Mouse (Mus musculus) forebrain, embryonic 14.5 days (tissue): ENCODE data around the gene Btbd1. TPM values are rescaled to one million over a fixed set of nuclear protein-coding genes. Genes with fewer than 3 reads are reported as not detected.
"Not testable (repeated sequence)": the region's sequence is repeated elsewhere in the genome, so short reads cannot be mapped to it uniquely, and the experiment has no call there.

ENCODE experiments used
- ATAC-seq: fragments of 200-750 bp; cut with Nextera tagmentation; 2 replicates; pipeline ENCODE4 v1.8.0; 2017; ENCODE audit warnings: mild to moderate bottlenecking, moderate library complexity
- DNase-seq: peaks from one replicate; pipeline ENCODE4 v3.0.0-alpha.2; 2015; ENCODE audit warnings: low spot score
- H3K27ac ChIP-seq: fragments of 300-500 bp; sonication (generic); 2 replicates; pipeline ENCODE4 v1.5.1; 2014; ENCODE audit warnings: low read depth, mild to moderate bottlenecking, control low read depth, low read length, moderate library complexity
- H3K27me3 ChIP-seq: fragments of 300-500 bp; sonication (generic); replicated peaks from 2 replicates; pipeline ENCODE4 v1.6.1; 2014; ENCODE audit warnings: low read length, control low read depth, mixed read lengths; ENCODE audit not compliant: control insufficient read depth, insufficient read depth
- H3K36me3 ChIP-seq: fragments of 300-500 bp; sonication (generic); 2 replicates; pipeline ENCODE4 v1.6.1; 2014; ENCODE audit warnings: low read length, control low read depth; ENCODE audit not compliant: control insufficient read depth, insufficient read depth
- H3K4me1 ChIP-seq: fragments of 300-500 bp; sonication (generic); 2 replicates; pipeline ENCODE4 v1.6.1; 2014; ENCODE audit warnings: antibody characterized with exemption, low read length, control low read depth; ENCODE audit not compliant: control insufficient read depth, insufficient read depth
- H3K4me2 ChIP-seq: fragments of 300-500 bp; sonication (generic); 2 replicates; pipeline ENCODE4 v1.6.1; 2014; ENCODE audit warnings: mild to moderate bottlenecking, control low read depth, low read length
- H3K4me3 ChIP-seq: fragments of 300-500 bp; sonication (generic); 2 replicates; pipeline ENCODE4 v1.5.1; 2014; ENCODE audit warnings: low read depth, low read length, control low read depth
- H3K9ac ChIP-seq: fragments of 300-500 bp; sonication (generic); 2 replicates; pipeline ENCODE4 v1.6.1; 2014; ENCODE audit warnings: mild to moderate bottlenecking, low read length, control low read depth, moderate library complexity
- H3K9me3 ChIP-seq: fragments of 300-500 bp; sonication (generic); replicated peaks from 2 replicates; pipeline ENCODE4 v1.6.1; 2016; ENCODE audit warnings: low read length, control low read depth, mixed read lengths; ENCODE audit not compliant: control insufficient read depth
- WGBS: fragments of 180-500 bp; shearing (Covaris S2); extraction: QIAGEN DNeasy Blood & Tissue Kit; methylation state at CpG from one replicate; pipeline ENCODE4 v1.1.7; 2014; 5-methylcytosine and 5-hydroxymethylcytosine counted together
- polyA plus RNA-seq: library from polyadenylated mRNA; unstranded; fragments of >200 nt; fragmentation: Nextera tagmentation; extraction: Ambion mirVana; gene quantifications from 2 replicates; pipeline ENCODE4 v1.2.1, GENCODE M21; 2014

The Btbd1 gene
- polyA plus RNA-seq, 1 experiment from 2014 or later: 114 TPM

DNA sequence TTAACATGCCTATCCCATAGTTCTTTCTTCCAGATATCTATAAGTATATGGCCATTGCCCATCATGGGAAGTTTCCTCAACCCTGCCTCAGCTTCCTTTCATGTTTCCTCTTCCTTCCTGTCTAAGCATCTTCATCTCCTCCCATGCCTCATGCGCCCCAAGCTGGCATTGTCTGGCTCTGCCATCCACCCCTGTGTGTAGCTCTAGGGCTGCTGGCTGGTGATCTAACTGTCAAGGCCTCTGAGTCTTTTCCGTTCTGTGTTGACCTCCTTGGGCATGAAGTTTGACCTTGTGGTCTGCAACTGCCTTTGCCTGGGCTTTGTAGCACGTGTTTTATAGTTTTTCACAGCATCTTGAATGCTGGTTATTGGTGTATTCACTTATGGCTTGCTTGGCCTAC, 16.1 kb upstream of the Btbd1 start:
- no peak for DNase-seq
- Histone ChIP-seq H3K36me3 (no peaks in the 10 kb centered on the region), H3K4me2 (no peak overlapping the region), H3K4me3 (no peak overlapping the region), H3K27ac (no peak overlapping the region), H3K9ac (no peak overlapping the region), H3K9me3 (no peaks in the 10 kb centered on the region), H3K27me3 (no peaks in the 10 kb centered on the region), H3K4me1 (no peaks in the 10 kb centered on the region)
- 87% methylated on average over 3 of the region's 3 CpGs for WGBS
- no peak for ATAC-seq

DNA sequence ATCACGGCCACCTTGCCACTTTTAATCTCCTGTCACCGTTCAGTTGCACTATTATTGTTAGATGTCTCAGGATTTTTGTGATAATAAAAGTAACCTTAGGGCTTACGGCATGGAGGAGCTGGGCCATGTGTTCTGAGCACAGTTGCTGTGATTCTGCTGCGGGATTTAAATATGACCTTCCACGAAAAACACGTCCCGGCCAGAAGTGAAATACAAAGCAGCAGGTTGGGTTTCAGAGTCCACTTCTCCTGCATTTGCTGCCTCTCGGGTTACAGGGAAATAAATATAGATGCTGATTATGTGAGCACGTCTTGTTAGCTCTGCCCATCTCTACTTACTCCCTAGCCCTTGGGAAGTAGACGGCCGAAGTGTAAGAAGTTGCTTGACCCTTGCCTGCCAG, 15.6 kb upstream of the Btbd1 start:
- DNase-seq (no peak), ATAC-seq (no peak)
- H3K4me1 ChIP-seq: no peaks in the 10 kb centered on the region
- H3K27me3 ChIP-seq: no peaks in the 10 kb centered on the region
- H3K4me3 ChIP-seq: no peak overlapping the region
- H3K36me3 ChIP-seq: no peaks in the 10 kb centered on the region
- H3K27ac ChIP-seq: no peak overlapping the region
- no peaks in the 10 kb centered on the region for H3K9me3 ChIP-seq
- H3K4me2 ChIP-seq: no peak overlapping the region
- WGBS: 88% methylated on average over 11 of the region's 11 CpGs
- H3K9ac ChIP-seq: no peak overlapping the region

DNA sequence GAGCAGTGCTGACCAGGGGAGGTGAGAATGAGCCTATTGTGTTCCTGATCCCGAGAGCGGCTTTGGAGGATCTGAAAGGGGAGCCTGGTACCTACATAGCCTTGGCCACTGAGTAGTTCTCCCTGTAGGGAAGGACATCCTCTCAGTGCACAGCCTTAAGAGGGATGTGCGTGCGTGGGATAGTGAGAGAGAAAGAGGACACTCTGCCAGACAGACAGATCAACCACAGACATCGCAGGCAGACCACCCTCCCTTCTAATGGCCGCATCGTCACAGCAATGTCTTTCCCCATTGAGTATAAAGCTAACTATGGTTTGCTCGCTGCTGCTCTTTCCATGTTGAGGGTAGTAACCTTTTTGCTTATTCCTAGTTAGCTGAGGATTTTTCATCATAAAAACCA, 14.7 kb upstream of the Btbd1 start:
- no peak for ATAC-seq
- DNase-seq: no peak
- 59% methylated on average over 8 of the region's 8 CpGs for WGBS
- H3K27me3 ChIP-seq: no peaks in the 10 kb centered on the region
- no peak overlapping the region for H3K4me3 ChIP-seq
- H3K27ac ChIP-seq: no peak overlapping the region
- no peak overlapping the region for H3K4me2 ChIP-seq
- H3K9ac ChIP-seq: no peak overlapping the region
- H3K9me3 ChIP-seq: no peaks in the 10 kb centered on the region
- H3K4me1 ChIP-seq: no peaks in the 10 kb centered on the region
- no peaks in the 10 kb centered on the region for H3K36me3 ChIP-seq

DNA sequence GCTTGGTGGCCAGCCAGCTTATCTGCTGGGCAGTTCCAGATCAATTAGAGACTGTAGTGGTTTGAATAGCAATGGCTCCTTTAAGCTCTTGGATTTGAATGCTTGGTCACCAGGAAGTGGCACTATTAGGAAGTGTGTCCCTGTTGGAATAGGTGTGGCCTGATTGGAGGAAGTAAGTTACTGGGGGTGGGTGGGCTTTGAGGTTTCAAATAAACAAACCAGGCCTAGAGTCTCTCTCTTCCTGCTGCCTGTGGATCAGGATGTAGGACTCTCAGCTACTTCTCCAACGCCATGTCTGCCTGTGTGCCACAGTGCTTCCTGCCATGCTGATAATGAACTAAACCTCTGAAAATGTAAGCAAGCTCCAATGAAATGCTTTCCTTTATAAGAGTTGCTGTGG, 13.8 kb upstream of the Btbd1 start:
- Histone ChIP-seq H3K4me3 (no peak overlapping the region), H3K4me1 (no peaks in the 10 kb centered on the region), H3K9me3 (no peaks in the 10 kb centered on the region), H3K9ac (no peak overlapping the region), H3K27ac (no peak overlapping the region), H3K27me3 (no peaks in the 10 kb centered on the region), H3K36me3 (no peaks in the 10 kb centered on the region), H3K4me2 (no peak overlapping the region)
- DNase-seq (no peak), ATAC-seq (no peak)
- WGBS: 73% methylated on average over 1 of the region's 1 CpGs

DNA sequence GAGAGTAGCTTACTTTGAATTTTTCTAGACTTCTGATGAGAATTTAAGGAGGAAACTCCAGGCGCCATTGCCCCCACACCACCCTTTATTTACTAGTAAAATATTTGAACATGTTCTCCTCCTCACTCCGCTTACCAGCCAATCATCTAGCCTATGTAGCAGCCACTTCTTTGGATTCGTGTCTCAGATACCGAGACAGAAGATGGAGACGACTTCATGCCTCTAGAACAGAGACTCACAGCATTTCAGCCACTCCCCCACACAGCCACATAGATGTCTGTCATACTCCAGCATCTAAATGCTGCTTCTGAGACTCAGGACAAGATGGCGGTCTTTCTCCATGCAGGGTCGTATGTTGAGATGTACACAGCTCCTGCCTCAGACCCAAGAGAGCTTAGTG, 12.9 kb upstream of the Btbd1 start:
- H3K4me3 ChIP-seq: no peak overlapping the region
- ATAC-seq (no peak), DNase-seq (no peak)
- no peaks in the 10 kb centered on the region for H3K9me3 ChIP-seq
- H3K27me3 ChIP-seq: no peaks in the 10 kb centered on the region
- no peaks in the 10 kb centered on the region for H3K36me3 ChIP-seq
- no peaks in the 10 kb centered on the region for H3K4me1 ChIP-seq
- H3K9ac ChIP-seq: no peak overlapping the region
- no peak overlapping the region for H3K4me2 ChIP-seq
- 95% methylated on average over 7 of the region's 7 CpGs for whole genome bisulfite sequencing
- no peak overlapping the region for H3K27ac ChIP-seq

DNA sequence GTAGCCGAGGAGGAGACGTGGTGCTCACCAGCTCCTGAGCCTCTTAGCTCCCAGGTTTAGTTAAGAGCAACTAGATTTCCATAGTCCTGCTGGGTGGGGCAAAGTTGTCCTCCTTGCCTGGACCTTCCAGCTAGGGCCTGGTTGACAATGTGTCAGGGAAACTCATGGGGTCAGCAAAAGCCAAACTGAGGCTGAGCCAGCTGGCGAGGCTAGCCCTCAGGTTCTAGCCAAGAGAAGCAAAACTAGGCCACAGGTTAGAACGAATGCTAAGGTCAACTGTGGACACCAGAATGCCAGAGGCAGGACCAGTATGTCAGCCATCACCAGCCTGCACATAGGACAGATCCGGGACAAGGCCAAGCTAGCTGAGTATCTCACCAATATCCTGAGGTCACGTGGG, 12.2 kb upstream of the Btbd1 start:
- 85% methylated on average over 6 of the region's 6 CpGs for WGBS
- H3K9me3 ChIP-seq: no peaks in the 10 kb centered on the region
- H3K27ac ChIP-seq: no peak overlapping the region
- no peaks in the 10 kb centered on the region for H3K36me3 ChIP-seq
- no peak overlapping the region for H3K4me3 ChIP-seq
- ATAC-seq (no peak), DNase-seq (no peak)
- H3K4me2 ChIP-seq: no peak overlapping the region
- no peak overlapping the region for H3K9ac ChIP-seq
- H3K4me1 ChIP-seq: no peaks in the 10 kb centered on the region
- no peaks in the 10 kb centered on the region for H3K27me3 ChIP-seq

DNA sequence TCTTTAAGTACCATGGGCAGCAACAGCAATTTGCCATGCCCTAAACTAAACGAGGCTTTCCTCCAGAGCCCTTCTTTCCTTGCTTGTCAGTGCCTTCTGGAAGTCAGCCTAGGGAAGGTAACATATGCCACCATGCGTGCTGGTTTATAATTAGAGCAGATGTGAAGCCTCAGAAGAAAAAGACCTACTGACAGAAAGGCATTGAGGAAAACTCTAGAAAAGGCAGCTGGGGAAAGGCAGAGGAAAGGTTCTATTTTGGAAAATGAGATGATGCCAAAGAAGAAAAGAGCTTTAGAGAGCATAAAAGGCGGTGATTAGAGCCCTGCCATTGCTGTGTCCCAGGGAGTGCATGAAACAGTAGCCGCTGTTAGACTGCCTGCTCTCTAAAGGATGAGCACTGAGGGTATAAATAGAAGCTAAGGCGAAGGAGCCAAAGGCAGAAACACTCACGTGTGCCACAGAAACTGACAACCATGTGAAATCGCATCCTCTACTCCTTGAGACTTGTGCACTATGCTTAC, 11.5 kb upstream of the Btbd1 start:
- Histone ChIP-seq H3K9me3 (no peaks in the 10 kb centered on the region), H3K4me2 (no peak overlapping the region), H3K27me3 (no peaks in the 10 kb centered on the region), H3K36me3 (no peaks in the 10 kb centered on the region), H3K4me3 (no peak overlapping the region), H3K27ac (peak overlapping the region; percentile 1; the same call in 1 of the 2 replicates), H3K9ac (0 out of 2 replicates have a peak overlapping the region, but pooled peaks have one; percentile 17), H3K4me1 (no peaks in the 10 kb centered on the region)
- DNase-seq (peak; percentile 61), ATAC-seq (peak; percentile 60; the same call in 1 of the 2 replicates)
- 43% methylated on average over 7 of the region's 7 CpGs for WGBS

DNA sequence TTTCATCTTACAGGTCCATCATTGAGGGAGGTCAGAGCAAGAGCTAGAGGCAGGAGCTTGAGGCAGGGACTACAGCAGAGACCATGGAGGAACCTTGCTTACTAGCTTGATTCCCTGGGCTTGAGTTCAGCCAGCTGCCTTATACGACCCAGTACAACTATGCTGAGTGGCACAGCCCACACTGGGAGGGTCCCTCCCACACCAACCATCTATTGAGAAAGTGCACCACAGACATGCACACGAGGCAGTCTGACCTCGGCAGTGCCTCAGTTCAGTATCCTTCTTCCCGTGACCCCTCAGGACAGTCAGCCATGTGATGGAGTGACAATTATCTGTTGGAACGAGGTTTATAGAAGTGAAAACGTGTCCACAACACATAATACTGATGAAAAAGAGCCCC, 10.5 kb upstream of the Btbd1 start:
- WGBS: 65% methylated on average over 6 of the region's 6 CpGs
- ATAC-seq (no peak), DNase-seq (no peak)
- no peak overlapping the region for H3K4me3 ChIP-seq
- H3K27me3 ChIP-seq: no peaks in the 10 kb centered on the region
- no peak overlapping the region for H3K4me2 ChIP-seq
- H3K27ac ChIP-seq: no peak overlapping the region
- H3K9me3 ChIP-seq: no peaks in the 10 kb centered on the region
- no peaks in the 10 kb centered on the region for H3K4me1 ChIP-seq
- no peak overlapping the region for H3K9ac ChIP-seq
- no peaks in the 10 kb centered on the region for H3K36me3 ChIP-seq

DNA sequence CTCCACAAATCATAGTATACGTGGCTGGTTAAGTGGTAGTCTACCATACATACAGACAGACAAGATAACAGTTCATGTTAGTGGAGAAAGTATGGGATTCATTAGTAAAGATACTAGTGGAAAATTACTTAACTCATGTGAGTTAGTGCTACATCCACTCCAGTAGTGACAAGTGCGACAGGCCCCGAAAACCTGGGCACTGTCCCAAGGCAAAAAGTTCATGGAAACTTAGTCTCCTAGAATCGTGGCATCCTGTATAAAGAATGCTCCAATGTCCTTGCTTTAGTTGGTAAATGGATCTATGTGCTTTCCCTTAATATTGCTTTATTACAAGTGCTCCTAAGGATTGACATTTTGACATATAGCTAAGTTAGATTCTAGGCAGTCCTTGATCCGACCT, 8.5 kb upstream of the Btbd1 start:
- H3K4me3 ChIP-seq, H3K36me3 ChIP-seq, H3K4me1 ChIP-seq, DNase-seq, H3K27me3 ChIP-seq, ATAC-seq, H3K9ac ChIP-seq, H3K4me2 ChIP-seq, H3K27ac ChIP-seq, H3K9me3 ChIP-seq: not testable (repeated sequence)
- 88% methylated on average over 5 of the region's 5 CpGs for WGBS
